Mouse (Mus musculus) heart, embryonic 16.5 days (tissue): ENCODE measurements around the gene Gls. TPM values are rescaled to one million over a fixed set of nuclear protein-coding genes. Genes with fewer than 3 reads are reported as not detected.

Experiments used
- ATAC-seq: fragments of 200-750 bp; cut with Nextera tagmentation; replicated peaks from 2 replicates; pipeline ENCODE4 v1.8.0; 2017; ENCODE audit warnings: moderate number of reproducible peaks; ENCODE audit not compliant: insufficient read depth, low FRiP score; ENCODE audit errors: extremely low read depth
- H3K27ac ChIP-seq: fragments of 300-500 bp; sonication (generic); 2 replicates; pipeline ENCODE4 v1.5.1; 2014; ENCODE audit warnings: mild to moderate bottlenecking, low read length, control low read depth, moderate library complexity
- H3K27me3 ChIP-seq: fragments of 300-500 bp; sonication (generic); 2 replicates; pipeline ENCODE4 v1.6.1; 2014; ENCODE audit warnings: low read length, mixed read lengths; ENCODE audit not compliant: control insufficient read depth, insufficient read depth
- H3K36me3 ChIP-seq: fragments of 300-500 bp; sonication (generic); 2 replicates; pipeline ENCODE4 v1.6.1; 2014; ENCODE audit not compliant: control insufficient read depth, insufficient read depth
- H3K4me1 ChIP-seq: fragments of 300-500 bp; sonication (generic); 2 replicates; pipeline ENCODE4 v1.6.1; 2014; ENCODE audit warnings: low read length, mixed read lengths; ENCODE audit not compliant: control insufficient read depth, insufficient read depth
- H3K4me2 ChIP-seq: fragments of 300-500 bp; sonication (generic); 2 replicates; pipeline ENCODE4 v1.6.1; 2014; ENCODE audit warnings: low read depth, mild to moderate bottlenecking, control low read depth, low read length
- H3K4me3 ChIP-seq: fragments of 300-500 bp; sonication (generic); 2 replicates; pipeline ENCODE4 v1.5.1; 2014; ENCODE audit warnings: mild to moderate bottlenecking, control low read depth, low read length
- H3K9ac ChIP-seq: fragments of 300-500 bp; sonication (generic); 2 replicates; pipeline ENCODE4 v1.6.1; 2014; ENCODE audit warnings: low read length, control low read depth
- H3K9me3 ChIP-seq: fragments of 300-500 bp; sonication (generic); replicated peaks from 2 replicates; pipeline ENCODE4 v1.6.1; 2016; ENCODE audit warnings: low read length; ENCODE audit not compliant: control insufficient read depth
- WGBS: fragments of 180-500 bp; shearing (Covaris S2); extraction: QIAGEN DNeasy Blood & Tissue Kit; methylation state at CpG from one replicate; pipeline ENCODE4 v1.1.7; 2014; 5-methylcytosine and 5-hydroxymethylcytosine counted together
- polyA plus RNA-seq: library from polyadenylated mRNA; unstranded; fragments of >200 nt; fragmentation: Nextera tagmentation; extraction: Ambion mirVana; gene quantifications from 2 replicates; pipeline ENCODE4 v1.2.1, GENCODE M21; 2015

Gene Gls
- polyA plus RNA-seq, 1 experiment from 2014 or later = 17.4 TPM

DNA sequence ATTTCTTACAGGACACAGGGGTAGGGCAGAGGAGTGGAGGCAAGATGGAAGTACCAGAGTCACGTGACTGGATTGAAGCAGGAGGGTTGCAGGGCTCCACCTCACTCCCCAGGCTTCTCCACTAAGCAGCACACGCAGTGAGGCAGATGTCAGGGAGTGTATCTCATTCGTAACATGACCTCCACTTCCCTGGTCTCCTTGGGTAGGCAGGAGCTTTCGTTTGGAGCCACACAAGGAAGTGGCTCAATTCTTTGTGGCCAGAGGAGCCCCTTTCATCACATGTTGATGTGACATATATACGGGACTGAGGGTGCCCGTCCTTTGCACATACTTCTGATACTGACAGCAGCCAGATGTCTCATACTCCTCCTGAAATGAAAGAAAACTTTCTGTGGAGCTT, 103.2 kb downstream of the Gls start:
- peaks cover 32% of the 10 kb centered on the region for H3K36me3 ChIP-seq
- 50% methylated on average over 6 of the region's 6 CpGs for WGBS

DNA sequence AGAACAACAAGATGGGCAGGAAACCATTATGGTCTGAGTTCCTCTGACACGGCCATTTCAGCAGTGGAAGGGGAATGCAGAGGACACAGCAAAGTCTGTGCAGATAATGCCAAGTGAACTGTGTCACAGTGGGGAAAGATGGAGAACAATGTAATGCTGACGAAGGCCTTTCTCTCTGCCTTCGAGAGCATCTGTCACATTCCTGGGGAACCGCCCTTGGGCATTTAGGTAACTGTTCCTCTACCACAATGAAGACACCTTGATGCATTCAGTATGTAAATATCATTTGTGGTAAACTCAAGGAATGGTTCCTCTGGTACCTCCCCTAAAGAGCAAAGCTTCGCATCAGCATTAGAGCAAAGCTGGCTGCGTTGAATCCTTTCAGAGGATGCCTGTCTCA, 105.7 kb downstream of the Gls start:
- no peak overlapping the region for H3K4me3 ChIP-seq
- H3K9ac ChIP-seq = no peak overlapping the region
- H3K27ac ChIP-seq = no peak overlapping the region
- peaks cover 29% of the 10 kb centered on the region for H3K36me3 ChIP-seq
- H3K4me2 ChIP-seq = no peak overlapping the region
- H3K9me3 ChIP-seq = no peaks in the 10 kb centered on the region
- no peaks in the 10 kb centered on the region for H3K27me3 ChIP-seq
- ATAC-seq = no peak
- WGBS = 92% methylated on average over 6 of the region's 6 CpGs
- H3K4me1 ChIP-seq = no peaks in the 10 kb centered on the region

More for the DNA sequence above, 103.2 kb downstream of the Gls start:
- Histone ChIP-seq H3K27me3 (no peaks in the 10 kb centered on the region), H3K4me3 (no peak overlapping the region), H3K4me2 (no peak overlapping the region), H3K9ac (no peak overlapping the region), H3K4me1 (no peaks in the 10 kb centered on the region), H3K9me3 (no peaks in the 10 kb centered on the region), H3K27ac (no peak overlapping the region)
- no peak for ATAC-seq

DNA sequence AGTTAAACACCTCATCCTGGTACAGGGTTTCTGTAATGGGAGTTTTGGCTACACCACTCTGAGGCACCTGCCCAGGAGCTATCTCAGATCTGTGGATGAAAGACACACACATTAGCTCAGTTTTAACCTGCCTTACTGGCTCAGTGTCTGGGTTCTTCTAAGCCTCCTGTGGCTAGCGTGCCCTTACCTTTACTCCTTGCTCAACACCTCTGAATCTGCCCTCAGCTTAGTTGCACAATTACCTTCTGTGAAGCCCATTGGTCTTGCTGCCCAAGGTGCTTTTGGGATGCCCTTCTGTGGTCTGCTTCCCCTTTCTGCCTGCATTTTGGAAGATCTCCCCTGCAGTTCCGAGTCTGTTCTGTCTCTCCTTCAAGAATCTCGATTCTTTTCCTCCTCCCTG, 108.2 kb downstream of the Gls start:
- no peak for ATAC-seq
- 67% methylated on average over 3 of the region's 3 CpGs for WGBS
- no peak overlapping the region for H3K9ac ChIP-seq
- no peaks in the 10 kb centered on the region for H3K9me3 ChIP-seq
- H3K4me2 ChIP-seq = no peak overlapping the region
- H3K27ac ChIP-seq = no peak overlapping the region
- no peaks in the 10 kb centered on the region for H3K27me3 ChIP-seq
- H3K4me3 ChIP-seq = no peak overlapping the region
- peaks cover 10% of the 10 kb centered on the region for H3K4me1 ChIP-seq
- peaks cover 26% of the 10 kb centered on the region for H3K36me3 ChIP-seq

DNA sequence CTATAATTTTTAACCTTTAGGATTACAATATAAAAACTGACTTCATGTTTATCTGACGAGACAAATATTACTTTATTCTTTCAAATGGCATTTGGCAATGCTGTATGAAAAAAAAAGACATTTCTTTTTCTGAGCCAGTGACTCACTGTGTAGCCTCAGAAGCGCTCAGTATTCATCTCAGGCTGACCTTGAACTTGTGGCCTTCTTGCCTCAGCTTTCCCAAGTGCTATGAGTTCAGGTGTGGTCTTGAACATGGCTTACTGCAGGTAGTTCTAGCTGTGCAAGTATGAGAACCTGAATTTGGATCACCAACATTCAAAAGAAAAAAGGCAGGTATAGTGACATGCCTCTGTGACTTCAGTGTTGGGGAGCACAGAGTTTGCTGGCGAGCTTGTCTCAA, 112.0 kb downstream of the Gls start:
- ATAC-seq = no peak
- no peak overlapping the region for H3K27ac ChIP-seq
- no peaks in the 10 kb centered on the region for H3K9me3 ChIP-seq
- no peak overlapping the region for H3K4me2 ChIP-seq
- peaks cover 10% of the 10 kb centered on the region for H3K4me1 ChIP-seq
- no peak overlapping the region for H3K4me3 ChIP-seq
- H3K36me3 ChIP-seq = peaks cover 9% of the 10 kb centered on the region
- no peak overlapping the region for H3K9ac ChIP-seq
- H3K27me3 ChIP-seq = no peaks in the 10 kb centered on the region
- 90% methylated on average over 3 of the region's 3 CpGs for WGBS

DNA sequence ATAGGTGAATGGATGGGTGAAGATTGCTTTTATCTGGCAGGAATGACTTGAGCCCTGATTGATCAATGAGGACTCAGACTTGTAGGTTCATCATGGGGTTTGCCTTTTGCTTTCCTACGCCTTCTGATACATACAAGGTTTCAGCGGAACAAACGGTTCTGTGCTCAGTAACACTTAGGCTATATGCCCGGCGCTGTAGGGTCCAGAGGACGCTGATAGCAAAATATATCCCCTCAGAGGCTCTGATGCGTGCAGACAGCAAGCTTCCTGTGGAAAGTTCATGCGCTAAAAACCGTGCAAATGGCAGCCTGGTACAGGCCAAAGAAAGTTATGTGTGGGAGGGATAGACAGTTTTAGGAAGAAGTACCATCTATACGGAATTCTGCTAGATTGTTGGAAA, 112.8 kb downstream of the Gls start:
- H3K4me3 ChIP-seq = peak overlapping the region; percentile 75
- no peaks in the 10 kb centered on the region for H3K9me3 ChIP-seq
- H3K9ac ChIP-seq = peak overlapping the region; percentile 78
- 24% methylated on average over 10 of the region's 10 CpGs for WGBS
- H3K36me3 ChIP-seq = peaks cover 6% of the 10 kb centered on the region; the same call in 1 of the 2 replicates
- peaks cover 10% of the 10 kb centered on the region for H3K4me1 ChIP-seq
- ATAC-seq = no peak
- peak overlapping the region; percentile 62; the same call in 1 of the 2 replicates for H3K27ac ChIP-seq
- H3K4me2 ChIP-seq = peak overlapping the region; percentile 80
- no peaks in the 10 kb centered on the region for H3K27me3 ChIP-seq

DNA sequence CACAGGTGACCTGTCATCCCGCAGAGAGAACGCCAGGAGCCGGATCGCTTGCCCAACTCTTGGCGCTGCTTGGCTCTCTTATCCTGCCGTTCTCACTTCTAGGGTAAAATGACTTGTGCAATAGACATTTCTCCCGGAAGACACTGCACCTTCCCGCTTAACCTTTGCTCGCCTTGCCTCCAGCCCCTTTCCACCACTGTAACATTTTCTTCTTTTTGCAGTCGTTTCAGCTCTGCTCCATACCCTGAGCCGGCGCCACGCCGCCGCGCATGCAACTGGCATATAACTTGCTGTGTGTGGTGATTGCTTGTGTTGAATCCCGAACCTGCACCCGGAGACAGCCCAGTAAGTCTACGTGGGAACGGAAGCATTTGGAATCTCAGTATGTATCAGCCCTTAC, 113.3 kb downstream of the Gls start:
- Histone ChIP-seq H3K9me3 (no peaks in the 10 kb centered on the region), H3K9ac (peak overlapping the region; percentile 78), H3K4me2 (peak overlapping the region; percentile 80), H3K27me3 (no peaks in the 10 kb centered on the region), H3K36me3 (peaks cover 6% of the 10 kb centered on the region; the same call in 1 of the 2 replicates), H3K4me3 (peak overlapping the region; percentile 75), H3K4me1 (peaks cover 10% of the 10 kb centered on the region), H3K27ac (peak overlapping the region; percentile 62)
- ATAC-seq = 0 out of 2 replicates have a peak, but pooled peaks have one; percentile 23
- WGBS = under 1% methylated on average over 20 of the region's 20 CpGs

DNA sequence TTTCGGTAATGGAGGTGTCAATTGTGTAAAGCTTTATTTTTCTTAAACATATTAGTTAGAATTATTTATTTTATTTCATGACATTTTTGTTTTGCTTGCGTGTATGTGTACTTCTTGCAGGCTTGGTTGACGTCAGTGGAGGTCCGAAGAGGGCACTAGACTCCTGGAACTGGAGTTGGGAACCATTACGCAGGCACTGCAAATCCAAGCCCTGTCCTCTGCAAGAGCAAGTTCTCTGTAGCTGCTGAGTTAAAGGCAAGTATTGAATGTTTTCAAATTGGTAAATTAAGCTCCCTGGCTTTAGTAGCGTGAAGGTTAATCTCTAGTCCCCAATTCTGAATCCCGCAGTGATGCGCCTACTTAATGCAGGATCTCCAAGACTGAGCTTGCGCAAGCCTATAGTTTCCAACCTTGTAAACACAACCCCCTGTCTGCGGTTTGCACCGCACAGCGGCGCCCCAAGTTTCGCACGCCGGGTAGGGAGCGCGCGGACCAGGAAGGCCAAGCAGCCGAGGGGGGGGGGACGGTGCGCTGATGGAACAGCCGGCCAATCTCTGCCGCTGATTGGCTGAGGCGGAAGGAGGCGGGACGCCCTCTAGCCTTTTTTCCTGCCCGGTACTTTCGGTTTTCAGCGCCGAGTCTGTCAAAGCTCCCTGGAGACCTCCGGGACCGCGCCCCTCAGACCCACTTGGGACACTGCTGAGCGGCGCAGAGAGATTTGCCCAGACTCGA, 114.0 kb downstream of the Gls start, which contains the start of gene Stat1:
Gene Stat1 (plus strand): TSS at position 581 of the 732 bp plus-strand sequence.
- Histone ChIP-seq H3K4me3 (peak within 1 kb of the TSS; percentile 75), H3K9ac (peak within 1 kb of the TSS; percentile 78), H3K4me2 (peak within 1 kb of the TSS; percentile 80), H3K27ac (peak within 1 kb of the TSS; percentile 79), H3K27me3 (no peaks in the 10 kb centered on the region), H3K9me3 (no peaks in the 10 kb centered on the region), H3K36me3 (peaks cover 6% of the 10 kb centered on the region; the same call in 1 of the 2 replicates), H3K4me1 (peaks cover 10% of the 10 kb centered on the region)
- WGBS = 3% methylated on average over 37 of the region's 37 CpGs
- ATAC-seq = peak; percentile 91

DNA sequence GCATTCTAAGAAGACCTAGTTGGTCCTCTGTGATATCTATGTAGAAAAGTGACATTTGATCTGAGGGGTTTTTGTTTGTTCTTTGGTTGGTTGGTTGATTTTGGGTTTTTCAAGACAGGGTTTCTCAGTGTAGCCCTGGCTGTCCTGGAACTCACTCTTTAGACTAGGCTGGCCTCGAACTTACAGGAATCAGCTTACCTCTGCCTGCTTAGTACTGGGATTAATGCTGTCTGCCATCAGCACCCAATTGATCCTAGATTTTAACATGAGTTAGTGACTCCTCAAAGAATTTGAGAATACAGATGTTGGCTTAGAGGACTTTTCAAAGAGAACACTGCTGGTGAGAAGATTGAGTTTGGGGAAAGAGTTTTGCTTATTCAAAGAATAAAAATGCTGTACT, 115.3 kb downstream of the Gls start:
- Histone ChIP-seq H3K4me3 (no peak overlapping the region), H3K4me2 (no peak overlapping the region), H3K36me3 (no peaks in the 10 kb centered on the region; the same call in 1 of the 2 replicates), H3K9me3 (no peaks in the 10 kb centered on the region), H3K9ac (no peak overlapping the region), H3K27me3 (no peaks in the 10 kb centered on the region), H3K4me1 (peaks cover 15% of the 10 kb centered on the region), H3K27ac (no peak overlapping the region)
- no peak for ATAC-seq
- WGBS = 96% methylated on average over 1 of the region's 1 CpGs

DNA sequence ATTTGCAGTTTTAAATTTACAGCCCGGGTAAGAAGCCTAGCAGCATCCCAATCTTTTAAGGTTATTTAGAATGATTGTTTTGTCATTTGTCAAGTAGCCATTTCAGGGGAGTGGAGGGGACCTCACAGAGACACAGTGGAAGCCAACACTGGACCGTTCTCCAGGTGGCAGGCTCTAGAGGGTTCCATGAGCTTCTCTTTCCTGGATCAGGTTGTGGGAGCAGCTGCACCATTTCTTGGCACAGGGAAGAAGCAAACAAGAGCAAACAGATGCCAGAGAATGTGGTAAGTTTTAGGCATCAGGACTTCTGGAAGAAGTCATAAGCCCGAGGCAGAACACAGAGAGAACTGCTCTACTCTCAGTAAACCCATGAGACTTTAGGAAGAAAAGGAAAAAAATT, 116.6 kb downstream of the Gls start:
- Histone ChIP-seq H3K27me3 (no peaks in the 10 kb centered on the region), H3K9me3 (no peaks in the 10 kb centered on the region), H3K4me2 (no peak overlapping the region), H3K27ac (no peak overlapping the region), H3K4me3 (no peak overlapping the region), H3K9ac (no peak overlapping the region), H3K4me1 (peaks cover 15% of the 10 kb centered on the region), H3K36me3 (no peaks in the 10 kb centered on the region)
- no peak for ATAC-seq
- WGBS = 75% methylated on average over 3 of the region's 3 CpGs
